Mouse (Mus musculus): ENCODE measurements around the gene Zfp3.

Gene Zfp3

GRCm38 (mm10) chr11:70754476-70754875, 9.5 kb upstream of the Zfp3 start:
- in situ Hi-C loops (cut with MboI; ENCODE audit: unreplicated experiment in 2 of 2), result loop anchor here (10.0 to 25.0 kb wide), 3 partner anchors 80 to 517 kb away; partner anchors contain the start of genes Pelp1 (in 2 of the 2), 0610010K14Rik (in 1 of the 2), Bcl6b (in 1 of the 2) and Gm21988 (in 1 of the 2)

GRCm38 (mm10) chr11:70754958-70755357, 9.1 kb upstream of the Zfp3 start:
- in situ Hi-C loops (cut with MboI; ENCODE audit: unreplicated experiment in 2 of 2), result loop anchor here (5.0 to 25.0 kb wide), 6 partner anchors 68 to 518 kb away; partner anchors contain the start of genes Gltpd2 (in 2 of the 2), Pelp1 (in 2 of the 2), 0610010K14Rik (in 1 of the 2) and Bcl6b (in 1 of the 2)

GRCm38 (mm10) chr11:70755645-70756044, 8.4 kb upstream of the Zfp3 start:
- in situ Hi-C loops (cut with MboI; ENCODE audit: unreplicated experiment in 2 of 2), result loop anchor here (5.0 to 25.0 kb wide), 6 partner anchors 68 to 518 kb away; partner anchors contain the start of genes Gltpd2 (in 2 of the 2), Pelp1 (in 2 of the 2), 0610010K14Rik (in 1 of the 2) and Bcl6b (in 1 of the 2)

GRCm38 (mm10) chr11:70760446-70760845, 3.6 kb upstream of the Zfp3 start:
- in situ Hi-C loops (cut with MboI; ENCODE audit: unreplicated experiment in 2 of 2), result loop anchor here in 1 of 2 experiments (25.0 kb wide), 1 partner anchor 523 kb away; the partner anchor contains the start of genes 0610010K14Rik, Bcl6b, Gm21988 and Rnasek

GRCm38 (mm10) chr11:70762641-70763040, 1.4 kb upstream of the Zfp3 start:
- in situ Hi-C loops (cut with MboI; ENCODE audit: unreplicated experiment in 2 of 2), result loop anchor here in 1 of 2 experiments (25.0 kb wide), 1 partner anchor 525 kb away; the partner anchor contains the start of genes 0610010K14Rik, Bcl6b, Gm21988 and Rnasek

GRCm38 (mm10) chr11:70763582-70763935, 450 bp upstream of the Zfp3 start:
- in situ Hi-C loops (cut with MboI; ENCODE audit: unreplicated experiment in 2 of 2), result loop anchor here in 1 of 2 experiments (25.0 kb wide), 1 partner anchor 526 kb away; the partner anchor contains the start of genes 0610010K14Rik, Bcl6b, Gm21988 and Rnasek

GRCm38 (mm10) chr11:70765776-70766445, 1.9 kb downstream of the Zfp3 start:
- in situ Hi-C loops (cut with MboI; ENCODE audit: unreplicated experiment in 2 of 2), result loop anchor here in 1 of 2 experiments (25.0 kb wide), 1 partner anchor 529 kb away; the partner anchor contains the start of genes 0610010K14Rik, Bcl6b, Gm21988 and Rnasek

- in situ Hi-C loops (cut with MboI; ENCODE audit: unreplicated experiment in 2 of 2), result loop anchor here in 1 of 2 experiments (10.0 to 25.0 kb wide), 2 partner anchors 284 to 534 kb away; partner anchors contain the start of genes 0610010K14Rik, Bcl6b, Gm21988 and Rnasek
Measured at GRCm38 (mm10) chr11:70770804-70771203, 6.8 kb downstream of the Zfp3 start.

- in situ Hi-C loops (cut with MboI; ENCODE audit: unreplicated experiment in 2 of 2), result loop anchor here (5.0 to 25.0 kb wide), 3 partner anchors 35 to 535 kb away; partner anchors contain the start of gene Scimp (in 2 of the 2)
Measured at GRCm38 (mm10) chr11:70776830-70777571, 13.0 kb downstream of the Zfp3 start.

GRCm38 (mm10) chr11:70777634-70778033, 13.6 kb downstream of the Zfp3 start:
- in situ Hi-C loops (cut with MboI; ENCODE audit: unreplicated experiment in 2 of 2), result loop anchor here (5.0 to 25.0 kb wide), 3 partner anchors 35 to 535 kb away; partner anchors contain the start of gene Scimp (in 2 of the 2)

GRCm38 (mm10) chr11:70778058-70778457, 14.0 kb downstream of the Zfp3 start:
- in situ Hi-C loops (cut with MboI; ENCODE audit: unreplicated experiment in 2 of 2), result loop anchor here (5.0 to 25.0 kb wide), 3 partner anchors 34 to 534 kb away; partner anchors contain the start of gene Scimp (in 2 of the 2)

- in situ Hi-C loops (cut with MboI; ENCODE audit: unreplicated experiment in 2 of 2), result loop anchor here in 1 of 2 experiments (25.0 kb wide), 1 partner anchor 526 kb away; no protein-coding TSS in a partner anchor
Measured at GRCm38 (mm10) chr11:70785908-70786307, 21.9 kb downstream of the Zfp3 start.

- in situ Hi-C loops (cut with MboI; ENCODE audit: unreplicated experiment in 2 of 2), result loop anchor here in 1 of 2 experiments (25.0 kb wide), 1 partner anchor 525 kb away; no protein-coding TSS in a partner anchor
Measured at GRCm38 (mm10) chr11:70787052-70787451, 23.0 kb downstream of the Zfp3 start.

- in situ Hi-C loops (cut with MboI; ENCODE audit: unreplicated experiment in 2 of 2), result loop anchor here in 1 of 2 experiments (25.0 kb wide), 1 partner anchor 523 kb away; no protein-coding TSS in a partner anchor
Measured at GRCm38 (mm10) chr11:70788972-70789655, 25.1 kb downstream of the Zfp3 start.

- in situ Hi-C loops (cut with MboI; ENCODE audit: unreplicated experiment in 2 of 2), result loop anchor here in 1 of 2 experiments (25.0 kb wide), 1 partner anchor 522 kb away; no protein-coding TSS in a partner anchor
Measured at GRCm38 (mm10) chr11:70790426-70790825, 26.4 kb downstream of the Zfp3 start.

GRCm38 (mm10) chr11:70790874-70791551, 27.0 kb downstream of the Zfp3 start:
- in situ Hi-C loops (cut with MboI; ENCODE audit: unreplicated experiment in 2 of 2), result loop anchor here in 1 of 2 experiments (25.0 kb wide), 1 partner anchor 521 kb away; no protein-coding TSS in a partner anchor

- in situ Hi-C loops (cut with MboI; ENCODE audit: unreplicated experiment in 2 of 2), result loop anchor here in 1 of 2 experiments (25.0 kb wide), 1 partner anchor 521 kb away; no protein-coding TSS in a partner anchor
Measured at GRCm38 (mm10) chr11:70791676-70792075, 27.7 kb downstream of the Zfp3 start.

GRCm38 (mm10) chr11:70792409-70792808, 28.4 kb downstream of the Zfp3 start:
- in situ Hi-C loops (cut with MboI; ENCODE audit: unreplicated experiment in 2 of 2), result loop anchor here in 1 of 2 experiments (25.0 kb wide), 1 partner anchor 520 kb away; no protein-coding TSS in a partner anchor

All from v-Abl transformed pro-B cells (cell line).